Mouse (Mus musculus) C2C12 (cell line): Measurements from ENCODE around the gene Ptpn13. TPM values are rescaled to one million over a fixed set of nuclear protein-coding genes. Genes with fewer than 3 reads are reported as not detected.

Source experiments
- H3K27me3 ChIP-seq: one replicate; pipeline ENCODE4 v1.6.1; 2011; ENCODE audit not compliant: control insufficient read depth, insufficient read depth, insufficient read length
- H3K36me3 ChIP-seq: one replicate; pipeline ENCODE4 v1.6.1; 2011; ENCODE audit not compliant: control insufficient read depth, insufficient read depth
- H3K4me3 ChIP-seq: one replicate; pipeline ENCODE4 v1.5.1; 2011; ENCODE audit warnings: mild to moderate bottlenecking, control low read depth; ENCODE audit not compliant: poor library complexity, insufficient read depth, severe bottlenecking
- H3K79me2 ChIP-seq: one replicate; pipeline ENCODE4 v1.6.1; 2011; ENCODE audit not compliant: control insufficient read depth, insufficient read depth
- H3K79me3 ChIP-seq: one replicate; pipeline ENCODE4 v1.6.1; 2011; ENCODE audit warnings: low read depth, control low read depth
- H3ac ChIP-seq: one replicate; pipeline ENCODE3; 2011; ENCODE audit warnings: low read depth; ENCODE audit not compliant: control insufficient read depth, insufficient read length
- CEBPB ChIP-seq: IDR thresholded peaks from one replicate; pipeline ENCODE4 v1.6.1; 2011; ENCODE audit warnings: low read depth, mild to moderate bottlenecking, control low read depth, moderate library complexity
- CTCF ChIP-seq: IDR thresholded peaks from one replicate; pipeline ENCODE4 v1.5.1; 2011; ENCODE audit not compliant: control insufficient read depth, insufficient read depth, insufficient read length
- FOSL1 ChIP-seq: IDR thresholded peaks from one replicate; pipeline ENCODE4 v1.8.0; 2011; ENCODE audit warnings: mild to moderate bottlenecking, low read length; ENCODE audit not compliant: poor library complexity, insufficient read depth, severe bottlenecking
- MAX ChIP-seq: IDR thresholded peaks from one replicate; pipeline ENCODE4 v1.6.1; 2011; ENCODE audit warnings: mild to moderate bottlenecking, control low read depth
- MYOD1 ChIP-seq: IDR thresholded peaks from one replicate; pipeline ENCODE4 v1.6.1; 2011; ENCODE audit warnings: low read depth; ENCODE audit not compliant: control insufficient read depth, insufficient read length
- MYOG ChIP-seq: IDR thresholded peaks from one replicate; pipeline ENCODE4 v1.6.1; 2011; ENCODE audit not compliant: control insufficient read depth, insufficient read length; ENCODE audit errors: extremely low read depth
- USF1 ChIP-seq: IDR thresholded peaks from one replicate; pipeline ENCODE4 v1.6.1; 2011; ENCODE audit warnings: low read depth, mild to moderate bottlenecking, control low read depth, moderate library complexity
- polyA plus RNA-seq: library from polyadenylated mRNA; unstranded; fragments of >200 nt; fragmentation: generic; extraction: Trizol; gene quantifications from one replicate; pipeline ENCODE4 v1.2.1, GENCODE M21; 2012; ENCODE audit warnings: missing spikeins

Gene Ptpn13
- polyA plus RNA-seq, 1 experiment = 1.8 TPM

DNA sequence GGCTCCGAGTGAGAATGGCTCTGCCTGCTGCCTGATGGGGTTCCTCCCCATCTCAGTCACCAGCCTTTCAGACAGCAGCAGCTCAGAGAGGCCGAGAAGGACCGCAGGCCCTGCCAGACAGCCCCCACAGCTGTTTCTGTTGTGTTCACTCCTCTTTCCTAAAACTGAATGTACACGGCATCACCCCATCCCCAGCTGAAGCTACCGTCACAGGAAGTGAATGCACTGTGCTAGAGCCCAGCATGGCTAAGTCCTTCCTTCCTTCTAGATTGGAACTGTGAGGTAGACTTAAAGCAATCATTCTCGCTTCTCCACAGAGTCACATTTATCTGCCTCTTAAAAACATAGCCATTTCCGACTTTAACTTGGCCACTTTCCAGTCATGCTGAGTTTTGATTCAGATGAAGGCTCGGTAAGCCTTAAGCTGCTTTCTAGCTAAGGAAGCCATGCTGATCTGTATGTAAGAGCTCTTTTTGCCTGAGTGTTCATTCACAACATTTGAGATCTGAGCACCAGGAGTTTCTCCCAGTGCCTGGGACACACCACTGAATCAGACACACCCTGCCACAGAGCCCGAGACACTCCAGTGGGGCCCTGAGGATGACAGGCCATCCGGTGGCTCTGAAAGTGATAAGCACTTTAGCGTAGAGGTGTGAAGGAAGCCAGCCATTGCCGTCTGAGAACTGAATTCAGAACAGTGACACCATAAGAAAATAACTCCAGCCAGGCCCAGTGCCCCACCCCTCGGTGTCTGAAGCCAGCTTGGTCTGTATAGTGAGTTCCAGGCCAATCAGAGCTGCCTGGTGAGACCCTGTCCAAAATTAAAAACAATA is 170.6 kb downstream of the Ptpn13 start:
- TF ChIP-seq MYOD1 = no peak
- no peak for TF ChIP-seq MAX
- TF ChIP-seq MYOG = no peak
- Histone ChIP-seq H3ac (no peak overlapping the region), H3K79me3 (no peaks in the 10 kb centered on the region), H3K36me3 (no peaks in the 10 kb centered on the region), H3K79me2 (no peaks in the 10 kb centered on the region), H3K27me3 (no peaks in the 10 kb centered on the region), H3K4me3 (no peak overlapping the region)

DNA sequence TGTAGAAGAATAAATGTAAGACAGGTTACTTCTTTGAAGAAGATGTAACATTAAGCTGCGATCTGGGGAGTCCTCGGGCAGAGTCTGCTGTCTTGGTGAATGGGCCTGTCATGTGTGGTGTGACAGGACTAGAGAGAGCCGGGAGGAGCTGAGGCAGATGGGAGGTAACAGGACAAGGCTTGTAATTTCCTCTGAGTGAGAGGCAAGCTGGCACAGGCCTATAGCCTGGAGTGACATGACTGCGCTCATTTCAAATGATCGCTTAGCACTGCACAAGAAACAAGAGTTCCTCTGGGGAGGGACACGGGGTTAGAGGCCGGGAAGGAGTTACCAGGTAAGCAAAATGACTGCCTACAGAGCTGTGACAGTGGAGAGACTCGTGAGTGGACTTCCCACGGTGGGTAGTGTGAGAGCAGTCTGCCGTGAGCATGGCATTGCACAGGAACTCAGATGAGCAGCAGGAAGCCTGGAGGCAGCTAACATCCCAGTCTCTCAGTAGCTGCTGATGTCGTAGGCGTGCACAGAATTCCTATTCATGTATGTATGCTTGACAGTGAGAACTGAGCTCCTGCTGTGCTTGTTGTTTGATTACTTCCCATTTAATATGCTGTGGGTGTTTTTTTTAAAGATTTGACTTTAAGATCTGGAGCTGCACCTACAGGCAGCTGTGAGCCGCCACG is 171.6 kb downstream of the Ptpn13 start:
- Histone ChIP-seq H3K4me3 (no peak overlapping the region), H3K36me3 (no peaks in the 10 kb centered on the region), H3ac (no peak overlapping the region), H3K79me3 (no peaks in the 10 kb centered on the region), H3K27me3 (no peaks in the 10 kb centered on the region), H3K79me2 (no peaks in the 10 kb centered on the region)
- TF ChIP-seq USF1 = no peak
- no peak for TF ChIP-seq FOSL1
- no peak for TF ChIP-seq MYOD1

GRCm38 (mm10) chr5:103597604-103598003 is 172.6 kb downstream of the Ptpn13 start:
- Histone ChIP-seq H3K79me2 (no peaks in the 10 kb centered on the region), H3K79me3 (no peaks in the 10 kb centered on the region), H3K4me3 (no peak overlapping the region), H3ac (no peak overlapping the region), H3K36me3 (no peaks in the 10 kb centered on the region), H3K27me3 (no peaks in the 10 kb centered on the region)
- TF ChIP-seq MYOD1 (no peak), CTCF (no peak), MYOG (no peak), CEBPB (no peak), MAX (no peak), FOSL1 (no peak), USF1 (no peak)

GRCm38 (mm10) chr5:103598264-103598663 is 173.3 kb downstream of the Ptpn13 start:
- Histone ChIP-seq H3K27me3 (no peaks in the 10 kb centered on the region), H3K4me3 (no peak overlapping the region), H3K36me3 (no peaks in the 10 kb centered on the region), H3K79me2 (no peaks in the 10 kb centered on the region), H3K79me3 (no peaks in the 10 kb centered on the region), H3ac (no peak overlapping the region)
- TF ChIP-seq CTCF (no peak), USF1 (no peak), MYOD1 (no peak)

GRCm38 (mm10) chr5:103598881-103599280 is 173.9 kb downstream of the Ptpn13 start:
- no peaks in the 10 kb centered on the region for H3K36me3 ChIP-seq
- H3K79me3 ChIP-seq = no peaks in the 10 kb centered on the region
- no peak overlapping the region for H3K4me3 ChIP-seq
- no peaks in the 10 kb centered on the region for H3K27me3 ChIP-seq
- no peaks in the 10 kb centered on the region for H3K79me2 ChIP-seq
- H3ac ChIP-seq = no peak overlapping the region
- TF ChIP-seq CTCF = no peak
- no peak for TF ChIP-seq USF1
- no peak for TF ChIP-seq MYOD1
- TF ChIP-seq CEBPB = no peak
- no peak for TF ChIP-seq FOSL1
- no peak for TF ChIP-seq MYOG
- no peak for TF ChIP-seq MAX
